Mouse (Mus musculus) kidney, adult 9 months (tissue): ENCODE measurements around the gene Prickle3.
"Not testable (repeated sequence)": the region's sequence is repeated elsewhere in the genome, so short reads cannot be mapped to it uniquely, and the experiment has no call there.

ENCODE experiments used
- DNase-seq: peaks from one replicate; pipeline ENCODE4 v3.0.0; 2022

Prickle3 gene

DNA sequence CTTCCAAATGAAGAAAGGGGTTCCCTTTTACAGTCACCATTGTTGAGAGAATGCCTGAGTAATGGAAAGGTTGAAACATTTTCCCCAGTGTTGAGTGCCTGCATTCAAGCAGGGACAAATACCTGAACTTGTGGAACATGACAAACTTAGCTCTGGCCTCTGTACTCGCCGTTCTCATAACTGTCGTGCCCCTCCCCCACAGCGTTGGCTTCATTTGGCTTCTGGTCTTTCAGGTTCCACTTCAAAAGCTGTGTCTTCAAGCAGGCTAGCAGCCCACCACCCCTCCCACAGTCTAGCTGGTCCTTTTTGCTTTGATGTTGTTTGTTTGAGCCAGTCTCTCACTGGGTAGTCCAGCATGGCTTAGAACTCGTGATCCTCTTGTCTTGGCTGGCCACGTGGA is 15.7 kb downstream of the Prickle3 start:
- peak; percentile 22 for DNase-seq

DNA sequence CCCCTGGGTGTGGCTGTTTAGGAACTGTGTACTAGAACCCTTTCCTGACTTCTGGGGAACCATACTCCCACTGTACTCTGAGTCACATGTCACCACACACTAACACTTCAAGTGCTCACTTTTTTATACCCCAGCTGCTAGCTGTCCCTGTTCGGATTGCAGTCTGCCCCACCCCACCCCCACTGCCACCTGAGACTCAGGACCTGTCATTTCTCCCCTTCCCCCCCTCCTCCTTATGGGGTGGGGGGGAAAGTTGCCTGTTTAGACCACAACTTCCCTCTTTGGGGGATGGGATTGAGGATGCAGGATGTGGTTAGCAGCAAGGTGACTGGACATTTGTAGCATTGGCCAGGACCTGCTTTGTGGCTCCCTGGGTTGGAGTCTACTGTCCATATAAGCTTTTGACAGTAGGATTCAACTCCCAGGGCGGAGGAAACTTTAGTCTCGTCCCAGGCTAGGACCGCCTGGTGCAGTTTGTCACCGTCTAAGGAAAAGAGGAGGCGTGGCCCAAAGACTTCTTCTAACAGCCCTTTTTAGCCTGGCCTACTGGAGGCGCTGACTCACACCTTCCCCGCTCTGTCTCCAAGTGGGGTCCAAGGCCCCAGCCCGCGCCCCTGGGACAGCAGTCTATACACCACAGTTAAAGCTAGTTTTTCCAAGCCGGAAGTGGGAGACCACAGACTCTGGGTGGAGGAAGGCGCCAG is 16.7 kb downstream of the Prickle3 start:
- no peak for DNase-seq

DNA sequence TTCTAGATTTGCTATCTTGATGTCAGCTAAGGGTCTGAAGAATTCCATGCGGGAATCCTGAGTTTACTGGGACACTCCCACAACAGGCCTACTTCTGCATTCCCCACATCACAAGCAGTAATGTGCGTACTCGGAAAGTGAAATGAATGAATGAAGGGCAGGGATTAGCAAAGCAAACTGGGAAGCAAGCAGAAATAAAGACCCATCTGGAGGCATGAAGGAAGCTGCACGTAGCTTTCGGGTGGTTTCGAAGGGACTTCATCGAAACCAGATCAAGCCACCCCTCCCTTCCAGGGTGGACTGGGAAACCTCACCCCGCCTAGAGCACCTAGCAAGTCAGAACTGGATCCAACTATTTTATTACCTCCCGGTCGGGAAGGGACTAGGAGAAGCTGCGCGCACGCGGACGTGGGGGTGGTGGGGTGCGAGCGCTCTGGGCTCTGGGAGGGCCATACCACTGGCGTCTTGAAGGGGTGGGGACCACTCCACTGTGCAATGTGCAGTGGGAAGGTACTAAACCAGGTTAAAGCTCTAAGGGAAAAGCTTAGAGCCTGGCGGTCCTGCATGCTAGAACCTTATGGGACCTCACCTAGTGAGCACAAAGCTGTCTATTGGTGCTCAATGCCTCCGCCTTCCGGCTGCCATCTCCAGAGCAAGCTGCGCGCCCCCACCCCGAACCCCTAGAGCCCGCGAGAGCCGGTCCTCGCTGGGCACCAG is 17.4 kb downstream of the Prickle3 start:
- peak; percentile 22 for DNase-seq

DNA sequence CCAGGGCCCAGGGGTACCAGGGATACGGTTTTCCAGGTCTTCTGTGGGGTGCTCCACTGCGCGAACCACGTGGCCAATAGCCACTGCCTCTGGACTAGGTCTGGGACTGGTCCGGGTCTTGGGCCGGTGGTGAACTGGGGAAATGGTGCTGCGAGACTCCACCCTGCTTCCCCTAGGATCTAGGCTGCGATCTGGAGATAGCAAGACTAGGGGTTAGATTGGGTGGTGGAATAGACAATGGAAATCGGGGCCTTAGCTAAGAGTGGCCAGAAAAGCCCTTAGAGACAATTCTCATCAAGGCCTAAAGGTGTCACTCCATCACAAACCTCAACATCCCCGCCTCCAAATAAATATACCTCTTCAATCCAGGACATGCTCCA is 17.9 kb downstream of the Prickle3 start:
- DNase-seq: no peak

DNA sequence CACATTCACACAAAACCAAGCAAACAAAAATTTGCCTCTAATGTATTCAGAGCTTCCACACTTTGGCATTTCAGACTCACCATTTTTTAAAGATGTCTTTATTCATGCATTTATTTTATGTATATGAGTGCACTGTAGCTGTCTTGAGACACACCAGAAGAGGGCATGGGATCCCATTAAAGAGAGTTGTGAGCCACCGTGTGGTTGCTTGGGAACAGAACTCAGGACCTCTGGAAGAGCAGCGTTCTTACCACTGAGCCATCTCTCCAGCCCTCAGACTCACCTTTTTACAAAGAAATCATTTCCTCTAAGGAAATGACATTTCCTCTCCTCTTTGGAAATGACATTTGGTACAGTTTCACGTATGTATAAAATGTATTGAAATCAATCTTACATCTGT is 21.9 kb downstream of the Prickle3 start:
- DNase-seq: no peak

DNA sequence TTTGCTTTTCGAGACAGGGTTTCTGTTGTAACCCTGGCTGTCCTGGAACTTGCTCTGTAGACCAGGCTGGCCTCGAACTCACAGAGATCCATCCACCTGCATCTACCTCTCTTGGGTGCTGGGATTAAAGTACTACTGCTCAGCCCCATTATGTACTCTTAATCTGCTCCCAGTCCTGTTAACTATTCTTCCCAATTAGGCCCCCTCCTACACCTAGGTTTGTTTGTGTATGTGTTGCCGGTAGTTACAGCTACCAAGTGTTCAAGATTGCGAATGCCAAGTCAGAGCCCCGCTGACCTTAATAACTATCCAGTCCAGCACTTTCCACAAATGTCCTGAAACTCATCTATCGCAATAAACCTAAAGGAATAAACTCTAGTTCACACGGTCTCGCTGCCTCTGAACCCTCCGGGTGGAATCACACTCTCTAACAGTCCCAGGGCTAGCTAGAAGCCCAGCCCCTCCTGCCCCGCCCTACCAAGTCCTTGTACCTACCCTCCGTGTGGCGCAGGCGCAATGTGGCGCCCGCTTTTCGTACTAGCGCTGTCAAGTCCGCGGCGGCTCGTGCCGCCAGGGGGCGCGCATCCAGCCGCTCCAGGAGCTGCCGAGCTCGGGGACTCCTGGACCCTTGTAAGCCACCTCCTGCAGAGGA is 22.5 kb downstream of the Prickle3 start:
- peak; percentile 97 for DNase-seq

DNA sequence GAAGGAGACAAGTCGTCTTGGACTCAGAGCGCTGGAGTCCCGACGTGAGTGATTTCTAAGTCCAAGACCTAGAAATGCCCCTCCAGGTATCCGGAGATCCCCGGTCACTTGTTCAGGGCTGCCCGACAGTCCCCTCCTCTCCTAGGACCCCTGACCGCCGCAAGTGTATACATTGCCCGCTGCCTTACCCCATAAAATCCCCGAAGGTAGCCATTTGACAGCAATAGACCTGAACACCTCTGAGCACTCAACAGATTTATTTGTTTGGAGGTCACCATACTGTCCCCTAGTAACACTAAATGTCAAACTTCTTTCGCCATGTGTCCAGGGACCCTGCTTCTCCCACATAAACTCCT is 23.0 kb downstream of the Prickle3 start:
- DNase-seq: no peak

DNA sequence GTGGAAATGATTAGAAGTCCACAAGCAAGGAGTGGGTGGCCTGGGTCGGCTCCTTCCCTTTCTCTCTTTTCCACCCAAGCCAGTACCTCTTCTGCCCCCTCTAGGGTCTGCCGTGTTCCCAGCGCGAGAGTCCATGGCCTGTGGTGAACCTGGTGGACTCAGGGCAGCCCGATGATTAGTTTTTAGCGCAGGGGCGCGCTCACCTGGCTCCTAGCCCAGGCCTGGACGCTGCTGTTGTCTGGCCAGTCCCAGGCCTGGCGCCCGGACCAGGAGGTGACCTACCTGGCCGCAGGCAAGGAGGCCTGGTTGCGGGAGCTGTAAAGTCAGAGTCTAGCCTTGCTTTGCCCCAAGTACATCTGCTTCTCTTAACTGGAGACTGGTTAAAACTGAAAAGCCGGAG is 23.8 kb downstream of the Prickle3 start, which contains the start of gene Magix:
Gene Magix, minus strand, starts transcription at position 388 of the 400 bp plus-strand sequence.
- peak; percentile 76 for DNase-seq

DNA sequence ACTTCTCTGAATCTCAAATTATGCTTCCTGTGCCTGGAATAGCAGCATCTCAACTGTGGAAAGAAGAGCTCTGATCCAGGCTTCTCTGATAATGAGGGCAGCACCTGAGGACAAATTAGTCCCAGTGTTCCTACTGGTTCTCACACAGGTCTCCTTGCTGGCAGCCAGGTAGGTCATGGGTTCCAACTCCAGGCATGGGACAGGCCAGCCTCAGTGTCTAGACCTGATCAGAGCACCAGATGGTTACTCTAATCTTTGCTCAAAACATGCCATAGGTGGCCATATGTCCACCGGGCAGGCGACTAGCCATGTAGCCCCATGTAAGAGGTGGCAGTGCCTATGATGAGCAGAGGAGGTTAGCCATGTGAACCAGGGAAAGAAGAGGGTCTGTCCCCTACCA is 31.3 kb downstream of the Prickle3 start:
- DNase-seq: no peak

DNA sequence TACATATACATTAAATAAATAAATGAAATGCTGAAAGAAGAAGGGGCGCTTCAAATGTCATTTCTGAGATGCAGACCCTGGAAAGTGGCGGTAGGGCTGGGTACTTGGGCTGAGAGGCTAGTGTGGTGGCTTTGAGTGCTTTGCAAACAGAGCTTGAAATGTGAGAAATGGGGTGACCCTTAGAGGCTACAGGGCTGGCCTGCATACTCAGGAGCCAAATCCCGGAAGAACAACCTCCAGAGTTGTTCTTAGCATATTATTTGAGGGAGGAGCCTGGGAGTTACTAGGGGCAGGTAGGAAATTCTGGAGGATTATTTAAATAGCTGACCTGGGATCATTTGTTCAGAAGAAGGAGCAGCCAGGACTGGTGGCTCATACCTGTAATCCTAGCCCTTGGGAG is 33.4 kb downstream of the Prickle3 start:
- DNase-seq: no peak

DNA sequence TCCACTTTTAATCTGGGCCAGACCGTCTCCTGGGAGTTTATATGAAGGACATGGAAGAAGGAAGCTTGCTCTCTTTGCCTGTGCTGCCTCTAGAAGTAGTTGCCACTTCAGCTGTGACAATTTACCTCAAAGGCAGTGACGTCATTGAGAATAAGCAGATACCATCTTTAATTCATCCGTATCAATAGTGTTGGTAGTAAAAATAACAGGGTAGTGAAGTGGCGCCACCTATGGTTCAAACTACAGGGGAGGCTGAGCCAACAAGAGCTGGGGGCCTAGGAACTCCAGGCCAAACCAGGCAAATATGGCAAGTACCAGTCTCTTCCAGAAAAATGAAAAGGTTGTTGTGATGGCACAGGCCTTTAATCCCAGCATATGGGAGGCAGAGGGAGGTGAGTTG is 35.8 kb downstream of the Prickle3 start:
- DNase-seq: peak; percentile 53

DNA sequence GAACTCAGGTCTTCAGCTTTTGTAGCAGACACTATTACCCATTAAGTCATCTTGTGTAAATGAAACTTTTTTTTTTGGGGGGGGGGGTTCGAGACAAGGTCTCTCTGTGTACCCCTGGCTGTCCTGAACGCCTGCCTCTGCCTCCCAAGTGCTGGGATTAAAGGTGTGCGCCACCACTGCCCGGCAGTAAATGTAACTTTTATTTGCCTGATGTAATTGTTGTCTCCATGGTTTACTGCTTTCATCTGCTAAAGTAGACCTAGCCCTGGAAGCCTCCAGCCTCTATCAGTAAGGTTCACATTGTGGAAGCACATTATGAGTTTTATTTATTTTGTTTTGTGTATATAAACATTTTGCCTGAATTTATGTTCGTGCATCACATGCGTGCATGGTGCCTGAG is 39.5 kb downstream of the Prickle3 start:
- no peak for DNase-seq

DNA sequence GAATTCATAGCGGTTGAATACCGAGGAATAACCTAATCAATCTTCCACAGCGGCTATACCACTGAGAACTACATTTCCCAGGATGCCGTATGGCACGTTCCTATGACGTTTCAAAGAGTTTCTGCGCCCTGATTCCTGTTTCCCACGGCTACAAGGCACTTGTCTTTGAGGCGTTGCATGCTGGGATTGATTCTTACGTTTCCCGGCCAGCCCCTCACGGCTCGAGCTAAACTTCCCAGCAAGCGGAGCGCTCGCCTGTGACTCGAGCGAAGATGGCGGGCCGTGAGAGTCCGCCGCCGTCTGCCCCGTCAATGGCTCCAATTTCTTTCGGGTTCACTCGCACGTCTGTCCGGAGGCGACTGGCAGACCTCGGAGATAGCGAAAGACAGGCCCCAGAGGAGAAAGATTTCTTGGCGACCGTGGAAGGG is 39.9 kb downstream of the Prickle3 start, which contains the start of gene Gpkow:
Gene Gpkow, plus strand, starts transcription at position 178 of the 428 bp plus-strand sequence.
- peak; percentile 91 for DNase-seq

DNA sequence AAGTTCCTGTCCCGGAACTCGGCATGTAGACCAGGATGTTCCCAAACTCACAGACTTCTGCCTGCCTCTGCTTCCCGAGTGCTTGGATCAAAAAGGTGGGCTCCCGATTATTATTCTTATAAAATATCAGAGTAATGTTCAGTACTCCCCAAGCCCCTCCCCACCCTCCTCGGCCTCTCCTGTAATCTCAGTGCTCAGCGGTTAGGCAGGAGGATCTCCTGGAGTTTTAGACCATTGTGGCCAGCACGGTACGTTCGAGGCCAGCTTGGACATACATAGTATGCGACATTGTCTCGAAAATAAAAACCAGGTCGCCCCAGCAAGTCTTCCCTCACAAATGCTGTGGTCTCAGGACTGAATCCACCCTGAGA is 56.7 kb downstream of the Prickle3 start:
- DNase-seq: not testable (repeated sequence)

DNA sequence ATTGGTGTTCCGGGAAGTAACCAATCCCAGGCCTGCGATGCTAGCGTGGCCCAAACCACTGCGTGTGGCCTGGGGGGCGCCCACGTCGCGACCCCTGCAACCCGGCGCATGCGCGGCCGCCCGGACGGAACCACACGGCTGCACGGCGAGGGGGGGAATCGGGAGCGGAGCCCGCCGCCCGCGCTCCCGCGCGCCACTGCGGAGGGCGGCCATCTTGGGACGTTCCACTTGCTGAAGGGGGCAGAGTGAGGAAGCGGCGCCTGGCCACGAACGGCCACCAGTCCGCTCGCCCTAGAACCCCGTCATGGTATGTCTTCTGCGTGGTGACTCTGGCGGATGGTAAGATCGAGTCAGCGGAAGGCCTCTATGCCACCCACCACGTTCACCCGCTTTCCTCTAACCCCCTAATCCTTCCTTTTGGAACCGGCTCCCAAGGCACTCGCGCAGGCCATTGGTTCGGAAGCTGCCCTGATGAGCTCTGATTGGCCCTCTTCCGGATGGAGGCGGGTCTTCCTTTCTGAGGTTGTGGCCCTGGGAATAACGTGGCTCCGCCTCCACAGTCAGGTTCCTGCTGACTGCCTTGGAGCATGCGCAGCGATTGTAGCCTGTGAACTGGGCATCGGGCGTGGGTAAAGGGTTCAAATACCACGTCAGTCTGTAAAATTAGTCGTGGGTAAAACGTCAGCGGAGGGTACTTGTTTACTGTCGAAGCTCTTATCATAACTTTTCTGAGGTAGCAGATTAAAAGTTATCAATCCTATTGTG is 57.3 kb downstream of the Prickle3 start, which contains the start of gene Wdr45:
Gene Wdr45, plus strand, starts transcription at position 199 of the 765 bp plus-strand sequence.
- peak; percentile 97 for DNase-seq

DNA sequence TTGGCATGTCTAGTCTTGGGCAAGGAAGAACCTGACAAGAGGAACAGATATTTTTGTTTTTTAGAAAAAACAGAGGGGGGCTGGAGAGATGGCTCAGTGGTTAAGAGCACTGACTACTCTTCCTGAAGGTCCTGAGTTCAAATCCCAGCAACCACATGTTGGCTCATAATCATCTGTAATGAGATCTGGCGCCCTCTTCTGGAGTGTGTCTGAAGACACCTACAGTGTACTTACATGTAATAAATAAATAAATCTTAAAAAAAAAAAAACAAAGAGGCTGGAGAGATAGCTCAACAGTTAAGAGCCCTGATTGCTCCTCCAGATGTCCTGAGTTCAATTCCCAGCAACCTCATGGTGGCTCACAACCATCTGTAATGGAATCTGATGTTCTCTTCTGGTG is 59.0 kb downstream of the Prickle3 start:
- not testable (repeated sequence) for DNase-seq
